Mouse (Mus musculus) lung, postnatal 0 days (tissue): ENCODE measurements at regions not wholly inside any gene's neighbourhood (a gene's known extent, or its start where the extent isn't known, plus 50 kb on each side); places are given as distances from the start of the nearest gene placed in this dataset.

ENCODE experiments used
- ATAC-seq: fragments of 200-750 bp; cut with Nextera tagmentation; 2 replicates; pipeline ENCODE4 v1.8.0; 2017; ENCODE audit warnings: moderate library complexity
- DNase-seq: peaks from one replicate; pipeline ENCODE4 v3.0.0-alpha.2; 2016; ENCODE audit warnings: low spot score
- H3K27ac ChIP-seq: fragments of 300-500 bp; sonication (generic); 2 replicates; pipeline ENCODE4 v1.5.1; 2014; ENCODE audit warnings: antibody characterized with exemption, mild to moderate bottlenecking, low read length, mixed read lengths
- H3K27me3 ChIP-seq: fragments of 300-500 bp; sonication (generic); replicated peaks from 2 replicates; pipeline ENCODE4 v1.6.1; 2014; ENCODE audit warnings: low read length, mixed read lengths; ENCODE audit not compliant: insufficient read depth
- H3K36me3 ChIP-seq: fragments of 300-500 bp; sonication (generic); 2 replicates; pipeline ENCODE4 v1.6.1; 2014; ENCODE audit warnings: low read length, mixed read lengths; ENCODE audit not compliant: insufficient read depth
- H3K4me1 ChIP-seq: fragments of 300-500 bp; sonication (generic); 2 replicates; pipeline ENCODE4 v1.6.1; 2014; ENCODE audit warnings: antibody characterized with exemption, low read depth, low read length, mixed read lengths; ENCODE audit not compliant: insufficient read depth
- H3K4me2 ChIP-seq: fragments of 300-500 bp; sonication (generic); replicated peaks from 2 replicates; pipeline ENCODE4 v1.6.1; 2014; ENCODE audit warnings: low read depth, mild to moderate bottlenecking, low read length, moderate library complexity, mixed read lengths
- H3K4me3 ChIP-seq: fragments of 300-500 bp; sonication (generic); 2 replicates; pipeline ENCODE4 v1.5.1; 2014; ENCODE audit warnings: low read depth, low read length
- H3K9ac ChIP-seq: fragments of 300-500 bp; sonication (generic); replicated peaks from 2 replicates; pipeline ENCODE4 v1.6.1; 2014; ENCODE audit warnings: low read depth, mild to moderate bottlenecking
- H3K9me3 ChIP-seq: fragments of 300-500 bp; sonication (generic); 2 replicates; pipeline ENCODE4 v1.6.1; 2016; ENCODE audit warnings: low read length, mixed read lengths
- CTCF ChIP-seq: IDR thresholded peaks from 2 replicates; pipeline ENCODE4 v1.5.1; 2016; ENCODE audit warnings: antibody characterized with exemption, mild to moderate bottlenecking
- EP300 ChIP-seq: IDR thresholded peaks from 2 replicates; pipeline ENCODE4 v1.6.1; 2016; ENCODE audit warnings: antibody characterized with exemption, mild to moderate bottlenecking, control low read depth
- WGBS: fragments of 180-500 bp; shearing (Covaris S2); extraction: QIAGEN DNeasy Blood & Tissue Kit; methylation state at CpG from one replicate; pipeline ENCODE4 v1.1.7; 2014; 5-methylcytosine and 5-hydroxymethylcytosine counted together

DNA sequence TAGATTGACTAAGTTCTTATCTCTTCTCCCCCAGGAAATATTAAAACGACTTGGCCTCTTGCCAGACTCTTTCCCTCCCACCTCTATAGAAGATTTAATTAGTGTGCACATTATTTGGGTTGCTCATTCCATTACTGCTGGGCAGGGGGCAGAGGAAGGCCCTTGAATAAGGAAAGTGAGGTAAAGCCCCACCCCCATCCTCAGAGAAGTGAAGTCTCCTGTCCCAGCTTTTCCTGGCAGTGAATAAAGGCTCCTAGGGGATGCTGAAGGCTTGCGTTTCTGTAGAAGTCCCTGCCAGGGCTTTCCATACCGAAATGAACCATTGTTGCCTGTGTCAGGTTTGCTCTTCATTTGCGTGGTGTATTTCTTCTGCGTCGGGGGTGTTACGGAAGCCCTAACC is 133.8 kb upstream of the Mdm1 start:
- DNase-seq (no peak), ATAC-seq (no peak)
- 84% methylated on average over 7 of the region's 7 CpGs for WGBS

DNA sequence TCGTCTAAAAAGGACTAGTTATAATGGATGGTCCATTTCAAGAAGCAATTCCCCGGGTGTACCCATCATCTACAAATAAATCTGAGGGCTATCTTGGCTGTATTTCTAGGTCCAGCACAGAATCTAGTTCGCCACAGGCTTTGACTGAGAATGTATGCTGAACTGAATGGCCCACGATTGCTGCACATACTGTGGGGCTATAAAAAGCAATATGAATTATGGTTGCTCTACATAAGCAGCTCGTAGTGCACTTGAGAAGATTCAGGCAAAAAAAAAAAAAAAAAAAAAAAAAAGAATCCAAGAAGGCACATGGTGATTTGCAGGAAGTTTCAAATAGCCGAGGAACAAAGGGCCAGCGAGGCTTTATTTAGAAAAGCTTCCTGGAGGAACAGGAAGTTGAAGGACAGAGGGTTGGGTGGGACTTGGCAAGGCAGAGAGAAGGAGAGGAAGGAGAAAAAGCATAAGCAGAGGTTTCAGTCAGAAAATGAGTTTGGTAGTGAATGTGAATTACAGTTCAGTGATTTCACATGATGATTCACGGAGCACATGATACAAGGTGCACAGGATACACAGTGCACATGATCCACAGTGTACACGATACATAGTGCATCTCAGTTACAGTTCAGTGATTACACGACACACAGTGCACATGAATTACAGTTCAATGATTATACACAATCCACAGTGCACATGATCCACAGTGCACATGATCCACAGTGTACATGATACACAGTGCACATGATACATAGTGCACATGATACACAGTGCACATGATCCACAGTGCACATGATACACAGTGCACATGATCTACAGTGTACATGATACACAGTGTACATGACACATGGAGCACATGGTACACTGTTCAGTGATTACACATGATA is 129.7 kb upstream of the Mdm1 start:
- Histone ChIP-seq H3K27me3 (no peaks in the 10 kb centered on the region), H3K4me3 (no peak overlapping the region), H3K4me2 (no peak overlapping the region), H3K27ac (0 out of 2 replicates have a peak overlapping the region, but pooled peaks have one; percentile 9), H3K9ac (no peak overlapping the region), H3K9me3 (peaks cover 8% of the 10 kb centered on the region; the same call in 1 of the 2 replicates), H3K4me1 (no peaks in the 10 kb centered on the region), H3K36me3 (no peaks in the 10 kb centered on the region)
- DNase-seq: peak; percentile 65
- 48% methylated on average over 10 of the region's 10 CpGs for WGBS
- TF ChIP-seq CTCF: no peak
- TF ChIP-seq EP300: peak; percentile 76
- ATAC-seq: peak; percentile 46; the same call in 1 of the 2 replicates

More for the DNA sequence above, 133.8 kb upstream of the Mdm1 start:
- no peak for TF ChIP-seq EP300
- TF ChIP-seq CTCF: no peak
- Histone ChIP-seq H3K27me3 (no peaks in the 10 kb centered on the region), H3K27ac (no peak overlapping the region), H3K4me1 (peaks cover 5% of the 10 kb centered on the region; the same call in 1 of the 2 replicates), H3K9ac (no peak overlapping the region), H3K36me3 (no peaks in the 10 kb centered on the region), H3K4me2 (no peak overlapping the region), H3K4me3 (no peak overlapping the region), H3K9me3 (peaks cover 8% of the 10 kb centered on the region; the same call in 1 of the 2 replicates)

DNA sequence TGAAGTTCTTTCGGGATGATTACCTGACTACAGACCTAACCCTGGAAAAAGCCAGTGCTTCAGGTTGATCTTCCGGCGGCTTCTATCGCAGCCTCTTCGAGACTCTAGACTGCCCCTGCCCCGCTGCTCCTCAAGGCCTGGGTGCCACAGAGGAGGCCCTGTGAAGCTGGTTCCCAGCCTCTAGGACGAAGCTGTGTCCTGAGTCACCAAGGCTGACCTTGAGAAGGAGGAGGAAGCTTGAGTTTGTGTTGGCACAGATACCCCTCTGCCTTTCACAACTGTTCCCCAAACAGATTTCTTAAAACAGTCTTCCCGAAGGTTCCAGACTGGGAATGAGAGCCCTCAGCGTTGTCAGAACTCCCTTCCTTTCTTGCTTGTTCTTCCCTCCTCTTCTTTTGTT is 112.8 kb upstream of the Mdm1 start:
- Histone ChIP-seq H3K27me3 (no peaks in the 10 kb centered on the region), H3K9me3 (no peaks in the 10 kb centered on the region), H3K36me3 (no peaks in the 10 kb centered on the region), H3K4me1 (no peaks in the 10 kb centered on the region), H3K27ac (no peak overlapping the region), H3K9ac (no peak overlapping the region), H3K4me3 (no peak overlapping the region), H3K4me2 (no peak overlapping the region)
- no peak for DNase-seq
- 75% methylated on average over 9 of the region's 9 CpGs for WGBS
- ATAC-seq: no peak
- no peak for TF ChIP-seq CTCF
- no peak for TF ChIP-seq EP300

DNA sequence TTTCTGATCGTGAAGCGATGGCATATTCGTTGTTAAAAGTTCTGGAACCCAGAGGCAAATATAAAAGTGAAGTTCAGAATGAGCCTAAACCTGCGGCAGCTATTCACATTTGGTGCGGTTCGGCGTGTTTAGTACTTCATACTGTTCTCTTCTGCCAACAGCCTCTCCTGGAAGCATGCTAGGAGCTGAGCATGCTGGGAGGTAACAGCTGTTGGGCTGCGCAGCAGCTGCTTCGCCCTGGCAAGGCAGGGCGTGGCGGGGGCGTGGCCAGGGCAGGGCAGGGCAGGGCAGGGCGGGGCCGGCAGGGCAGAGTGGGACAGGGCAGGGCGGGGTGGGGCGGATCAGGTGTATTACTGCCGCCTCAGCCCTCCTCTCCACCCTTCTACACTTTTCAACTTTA is 107.2 kb upstream of the Mdm1 start:
- Histone ChIP-seq H3K4me3 (no peak overlapping the region), H3K27ac (no peak overlapping the region), H3K36me3 (no peaks in the 10 kb centered on the region), H3K27me3 (no peaks in the 10 kb centered on the region), H3K9me3 (no peaks in the 10 kb centered on the region), H3K9ac (no peak overlapping the region), H3K4me2 (no peak overlapping the region), H3K4me1 (no peaks in the 10 kb centered on the region)
- ATAC-seq: no peak
- TF ChIP-seq EP300 (no peak), CTCF (no peak)
- DNase-seq: no peak
- 66% methylated on average over 16 of the region's 17 CpGs for WGBS

DNA sequence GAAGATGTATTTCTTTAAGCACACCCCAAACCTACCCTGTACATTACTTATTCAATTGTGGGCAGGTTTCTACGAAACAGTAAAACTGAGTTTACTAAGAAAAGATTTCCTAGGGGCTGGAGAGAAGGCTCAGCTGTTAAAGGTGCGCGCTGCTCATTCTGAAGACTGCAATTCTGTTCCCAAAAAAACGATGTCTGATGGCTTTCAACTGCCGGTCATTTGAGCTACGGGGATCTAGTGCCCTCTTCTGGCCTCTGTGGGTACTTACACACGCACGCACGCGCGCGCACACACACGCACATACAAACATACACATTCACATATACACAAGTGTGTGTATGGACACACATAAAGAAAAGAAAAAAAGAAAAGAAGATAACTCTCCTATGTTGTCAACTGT is 106.6 kb upstream of the Mdm1 start:
- 90% methylated on average over 13 of the region's 13 CpGs for WGBS
- Histone ChIP-seq H3K9me3 (no peaks in the 10 kb centered on the region; the same call in 1 of the 2 replicates), H3K4me2 (no peak overlapping the region), H3K27me3 (no peaks in the 10 kb centered on the region), H3K9ac (no peak overlapping the region), H3K4me3 (no peak overlapping the region), H3K27ac (no peak overlapping the region), H3K36me3 (no peaks in the 10 kb centered on the region), H3K4me1 (no peaks in the 10 kb centered on the region)
- ATAC-seq (no peak), DNase-seq (no peak)
- TF ChIP-seq CTCF (peak; percentile 49), EP300 (no peak)

DNA sequence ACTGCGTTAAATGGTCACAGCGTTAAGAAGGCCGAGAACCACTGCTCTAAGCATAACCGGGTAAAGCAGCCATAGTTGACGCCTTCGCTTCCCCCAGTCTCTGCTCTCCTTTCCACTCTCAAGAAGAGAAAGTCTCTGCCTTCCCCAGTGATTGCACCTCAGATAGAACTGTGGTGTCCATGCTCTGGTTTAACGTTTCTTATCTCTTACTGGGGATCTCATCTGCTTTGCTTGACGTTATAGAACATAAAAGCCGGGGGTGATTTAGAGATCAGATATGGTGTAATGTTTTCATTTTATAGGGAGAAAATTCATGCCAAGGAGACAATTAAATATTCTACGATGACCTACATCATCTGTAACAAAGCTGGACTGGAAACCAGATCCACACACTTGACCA is 103.1 kb upstream of the Mdm1 start:
- DNase-seq: no peak
- no peak for ATAC-seq
- H3K9me3 ChIP-seq: no peaks in the 10 kb centered on the region; the same call in 1 of the 2 replicates
- H3K4me1 ChIP-seq: no peaks in the 10 kb centered on the region
- WGBS: 92% methylated on average over 10 of the region's 10 CpGs
- no peak overlapping the region for H3K4me3 ChIP-seq
- no peak overlapping the region for H3K27ac ChIP-seq
- no peak overlapping the region for H3K9ac ChIP-seq
- H3K36me3 ChIP-seq: no peaks in the 10 kb centered on the region
- no peak overlapping the region for H3K4me2 ChIP-seq
- H3K27me3 ChIP-seq: no peaks in the 10 kb centered on the region
- no peak for TF ChIP-seq EP300
- TF ChIP-seq CTCF: no peak
